Mouse (Mus musculus): ENCODE data around the gene Il18bp.
A peak's percentile ranks its signal among the peaks of the same experiment; 100 is the strongest.

Gene Il18bp

GRCm38 (mm10) chr7:102006520-102006919, 12.0 kb downstream of the Il18bp start:
- no peak for DNase-seq (ENCODE audit: low read depth, low spot score)

GRCm38 (mm10) chr7:102000921-102001630, 17.4 kb downstream of the Il18bp start:
- DNase-seq (ENCODE audit: low read depth, low spot score): no peak

GRCm38 (mm10) chr7:102000296-102000695, 18.2 kb downstream of the Il18bp start:
- no peak for DNase-seq (ENCODE audit: low read depth, low spot score)

- DNase-seq (ENCODE audit: low read depth, low spot score): no peak
Observed at GRCm38 (mm10) chr7:101999461-102000151, 18.9 kb downstream of the Il18bp start.

- peak; percentile 77 for DNase-seq (ENCODE audit: low read depth, low spot score)
Observed at GRCm38 (mm10) chr7:101998194-101998927, 20.1 kb downstream of the Il18bp start.

- DNase-seq (ENCODE audit: low read depth, low spot score): no peak
Observed at GRCm38 (mm10) chr7:101994241-101994640, 24.2 kb downstream of the Il18bp start.

- DNase-seq (ENCODE audit: low read depth, low spot score): no peak
Observed at GRCm38 (mm10) chr7:101985081-101985480, 33.4 kb downstream of the Il18bp start.

- no peak for DNase-seq (ENCODE audit: low read depth, low spot score)
Observed at GRCm38 (mm10) chr7:101982735-101983134, 35.8 kb downstream of the Il18bp start.

GRCm38 (mm10) chr7:101974505-101974904, 44.0 kb downstream of the Il18bp start:
- DNase-seq (ENCODE audit: low read depth, low spot score): no peak

- DNase-seq (ENCODE audit: low read depth, low spot score): peak; percentile 45
Observed at GRCm38 (mm10) chr7:101973730-101974129, 44.8 kb downstream of the Il18bp start.

GRCm38 (mm10) chr7:101971721-101972120, 46.8 kb downstream of the Il18bp start:
- DNase-seq (ENCODE audit: low read depth, low spot score): no peak

GRCm38 (mm10) chr7:101970821-101971461, 47.5 kb downstream of the Il18bp start:
- DNase-seq (ENCODE audit: low read depth, low spot score): peak; percentile 70

GRCm38 (mm10) chr7:101970429-101970775, 48.1 kb downstream of the Il18bp start:
- peak; percentile 91 for DNase-seq (ENCODE audit: low read depth, low spot score)

GRCm38 (mm10) chr7:101969694-101970428, 48.6 kb downstream of the Il18bp start:
- peak; percentile 84 for DNase-seq (ENCODE audit: low read depth, low spot score)

GRCm38 (mm10) chr7:101968751-101969150, 49.7 kb downstream of the Il18bp start:
- no peak for DNase-seq (ENCODE audit: low read depth, low spot score)

GRCm38 (mm10) chr7:101967256-101967655, 51.2 kb downstream of the Il18bp start:
- no peak for DNase-seq (ENCODE audit: low read depth, low spot score)

GRCm38 (mm10) chr7:101965606-101966005, 52.9 kb downstream of the Il18bp start:
- DNase-seq (ENCODE audit: low read depth, low spot score): no peak

Data from mesoderm, embryonic 11.5 days (tissue).